Mouse (Mus musculus): ENCODE measurements at regions not wholly inside any gene's neighbourhood (a gene's known extent, or its start where the extent isn't known, plus 50 kb on each side); places are given as distances from the start of the nearest gene placed in this dataset.

GRCm38 (mm10) chr4:12492468-12492867 lies 320.7 kb upstream of the Fam92a start:
- Histone ChIP-seq H3K4me2 (replicated peaks) (no peak overlapping the region), H3K4me1 (replicated peaks; ENCODE audit: control insufficient read depth, insufficient read depth, low read length) (no peaks in the 10 kb centered on the region), H3K9ac (no peak overlapping the region), H3K27ac (no peak overlapping the region), H3K27me3 (ENCODE audit: control insufficient read depth, insufficient read depth, low read length) (no peaks in the 10 kb centered on the region), H3K9me3 (ENCODE audit: control insufficient read depth, low read length) (0 out of 2 replicates have a peak, but pooled peaks cover 3% of the 10 kb centered on the region), H3K4me3 (replicated peaks; ENCODE audit: low read length) (no peak overlapping the region), H3K36me3 (replicated peaks; ENCODE audit: control insufficient read depth, insufficient read depth) (no peaks in the 10 kb centered on the region)
- WGBS = 88% methylated on average over 2 of the region's 2 CpGs
- DNase-seq (ENCODE audit: low spot score) (no peak), ATAC-seq (ENCODE audit: low FRiP score) (no peak)

GRCm38 (mm10) chr4:12491306-12491705 lies 319.5 kb upstream of the Fam92a start:
- Histone ChIP-seq H3K4me2 (replicated peaks) (no peak overlapping the region), H3K4me3 (replicated peaks; ENCODE audit: low read length) (no peak overlapping the region), H3K36me3 (replicated peaks; ENCODE audit: control insufficient read depth, insufficient read depth) (no peaks in the 10 kb centered on the region), H3K27ac (no peak overlapping the region), H3K4me1 (replicated peaks; ENCODE audit: control insufficient read depth, insufficient read depth, low read length) (no peaks in the 10 kb centered on the region), H3K9ac (no peak overlapping the region), H3K27me3 (ENCODE audit: control insufficient read depth, insufficient read depth, low read length) (no peaks in the 10 kb centered on the region), H3K9me3 (ENCODE audit: control insufficient read depth, low read length) (0 out of 2 replicates have a peak, but pooled peaks cover 3% of the 10 kb centered on the region)
- DNase-seq (ENCODE audit: low spot score) (no peak), ATAC-seq (ENCODE audit: low FRiP score) (no peak)
- WGBS = 81% methylated on average over 6 of the region's 6 CpGs

- no peak overlapping the region for H3K9ac ChIP-seq
- WGBS = 79% methylated on average over 3 of the region's 3 CpGs
- no peak overlapping the region for H3K27ac ChIP-seq
- no peak for DNase-seq (ENCODE audit: low spot score)
- ATAC-seq (ENCODE audit: low FRiP score) = no peak
- H3K27me3 ChIP-seq (ENCODE audit: control insufficient read depth, insufficient read depth, low read length) = no peaks in the 10 kb centered on the region
- H3K4me2 ChIP-seq (replicated peaks) = no peak overlapping the region
- H3K36me3 ChIP-seq (replicated peaks; ENCODE audit: control insufficient read depth, insufficient read depth) = no peaks in the 10 kb centered on the region
- H3K4me3 ChIP-seq (replicated peaks; ENCODE audit: low read length) = no peak overlapping the region
- H3K9me3 ChIP-seq (ENCODE audit: control insufficient read depth, low read length) = 0 out of 2 replicates have a peak, but pooled peaks cover 3% of the 10 kb centered on the region
- H3K4me1 ChIP-seq (replicated peaks; ENCODE audit: control insufficient read depth, insufficient read depth, low read length) = no peaks in the 10 kb centered on the region
Observed at GRCm38 (mm10) chr4:12490066-12490465, 318.3 kb upstream of the Fam92a start.

GRCm38 (mm10) chr4:12489358-12489757 lies 317.5 kb upstream of the Fam92a start:
- DNase-seq (ENCODE audit: low spot score) = no peak
- WGBS = 72% methylated on average over 6 of the region's 6 CpGs
- Histone ChIP-seq H3K9ac (no peak overlapping the region), H3K4me3 (replicated peaks; ENCODE audit: low read length) (no peak overlapping the region), H3K9me3 (ENCODE audit: control insufficient read depth, low read length) (0 out of 2 replicates have a peak, but pooled peaks cover 3% of the 10 kb centered on the region), H3K36me3 (replicated peaks; ENCODE audit: control insufficient read depth, insufficient read depth) (no peaks in the 10 kb centered on the region), H3K27me3 (ENCODE audit: control insufficient read depth, insufficient read depth, low read length) (no peaks in the 10 kb centered on the region), H3K27ac (no peak overlapping the region), H3K4me1 (replicated peaks; ENCODE audit: control insufficient read depth, insufficient read depth, low read length) (no peaks in the 10 kb centered on the region), H3K4me2 (replicated peaks) (no peak overlapping the region)
- no peak for ATAC-seq (ENCODE audit: low FRiP score)

- Histone ChIP-seq H3K4me2 (replicated peaks) (no peak overlapping the region), H3K4me1 (replicated peaks; ENCODE audit: control insufficient read depth, insufficient read depth, low read length) (no peaks in the 10 kb centered on the region), H3K4me3 (replicated peaks; ENCODE audit: low read length) (no peak overlapping the region), H3K9me3 (ENCODE audit: control insufficient read depth, low read length) (no peaks in the 10 kb centered on the region), H3K27me3 (ENCODE audit: control insufficient read depth, insufficient read depth, low read length) (no peaks in the 10 kb centered on the region), H3K36me3 (replicated peaks; ENCODE audit: control insufficient read depth, insufficient read depth) (no peaks in the 10 kb centered on the region), H3K9ac (no peak overlapping the region), H3K27ac (no peak overlapping the region)
- DNase-seq (ENCODE audit: low spot score) (no peak), ATAC-seq (ENCODE audit: low FRiP score) (no peak)
- 55% methylated on average over 4 of the region's 4 CpGs for WGBS
Observed at GRCm38 (mm10) chr4:12481481-12481880, 309.7 kb upstream of the Fam92a start.

- no peak overlapping the region for H3K4me2 ChIP-seq (replicated peaks)
- no peak overlapping the region for H3K9ac ChIP-seq
- H3K27ac ChIP-seq = no peak overlapping the region
- H3K4me3 ChIP-seq (replicated peaks; ENCODE audit: low read length) = no peak overlapping the region
- DNase-seq (ENCODE audit: low spot score) = no peak
- H3K36me3 ChIP-seq (replicated peaks; ENCODE audit: control insufficient read depth, insufficient read depth) = no peaks in the 10 kb centered on the region
- 84% methylated on average over 7 of the region's 7 CpGs for WGBS
- H3K9me3 ChIP-seq (ENCODE audit: control insufficient read depth, low read length) = no peaks in the 10 kb centered on the region
- ATAC-seq (ENCODE audit: low FRiP score) = no peak
- peaks cover 7% of the 10 kb centered on the region; the same call in 1 of the 2 replicates for H3K4me1 ChIP-seq (replicated peaks; ENCODE audit: control insufficient read depth, insufficient read depth, low read length)
- H3K27me3 ChIP-seq (ENCODE audit: control insufficient read depth, insufficient read depth, low read length) = no peaks in the 10 kb centered on the region
Observed at GRCm38 (mm10) chr4:12476717-12477116, 304.9 kb upstream of the Fam92a start.

- Histone ChIP-seq H3K4me1 (replicated peaks; ENCODE audit: control insufficient read depth, insufficient read depth, low read length) (peaks cover 7% of the 10 kb centered on the region; the same call in 1 of the 2 replicates), H3K27me3 (ENCODE audit: control insufficient read depth, insufficient read depth, low read length) (no peaks in the 10 kb centered on the region), H3K9ac (no peak overlapping the region), H3K4me3 (replicated peaks; ENCODE audit: low read length) (no peak overlapping the region), H3K4me2 (replicated peaks) (no peak overlapping the region), H3K27ac (peak overlapping the region; percentile 28; the same call in 1 of the 2 replicates), H3K36me3 (replicated peaks; ENCODE audit: control insufficient read depth, insufficient read depth) (no peaks in the 10 kb centered on the region), H3K9me3 (ENCODE audit: control insufficient read depth, low read length) (no peaks in the 10 kb centered on the region)
- WGBS = 60% methylated on average over 4 of the region's 4 CpGs
- ATAC-seq (ENCODE audit: low FRiP score) (peak; percentile 68; the same call in 1 of the 2 replicates), DNase-seq (ENCODE audit: low spot score) (no peak)
Observed at GRCm38 (mm10) chr4:12474981-12475568, 303.3 kb upstream of the Fam92a start.

- H3K27me3 ChIP-seq (ENCODE audit: control insufficient read depth, insufficient read depth, low read length) = no peaks in the 10 kb centered on the region
- ATAC-seq (ENCODE audit: low FRiP score) (no peak), DNase-seq (ENCODE audit: low spot score) (no peak)
- H3K4me2 ChIP-seq (replicated peaks) = no peak overlapping the region
- H3K36me3 ChIP-seq (replicated peaks; ENCODE audit: control insufficient read depth, insufficient read depth) = no peaks in the 10 kb centered on the region
- no peak overlapping the region for H3K4me3 ChIP-seq (replicated peaks; ENCODE audit: low read length)
- 41% methylated on average over 1 of the region's 1 CpGs for WGBS
- no peak overlapping the region for H3K27ac ChIP-seq
- H3K4me1 ChIP-seq (replicated peaks; ENCODE audit: control insufficient read depth, insufficient read depth, low read length) = peaks cover 7% of the 10 kb centered on the region; the same call in 1 of the 2 replicates
- no peak overlapping the region for H3K9ac ChIP-seq
- no peaks in the 10 kb centered on the region for H3K9me3 ChIP-seq (ENCODE audit: control insufficient read depth, low read length)
Observed at GRCm38 (mm10) chr4:12474421-12474820, 302.6 kb upstream of the Fam92a start.

- Histone ChIP-seq H3K27ac (no peak overlapping the region), H3K36me3 (replicated peaks; ENCODE audit: control insufficient read depth, insufficient read depth) (no peaks in the 10 kb centered on the region), H3K4me2 (replicated peaks) (no peak overlapping the region), H3K9me3 (ENCODE audit: control insufficient read depth, low read length) (no peaks in the 10 kb centered on the region), H3K27me3 (ENCODE audit: control insufficient read depth, insufficient read depth, low read length) (no peaks in the 10 kb centered on the region), H3K9ac (no peak overlapping the region), H3K4me1 (replicated peaks; ENCODE audit: control insufficient read depth, insufficient read depth, low read length) (peaks cover 7% of the 10 kb centered on the region; the same call in 1 of the 2 replicates), H3K4me3 (replicated peaks; ENCODE audit: low read length) (no peak overlapping the region)
- ATAC-seq (ENCODE audit: low FRiP score) (no peak), DNase-seq (ENCODE audit: low spot score) (no peak)
- WGBS = 84% methylated on average over 2 of the region's 2 CpGs
Observed at GRCm38 (mm10) chr4:12461701-12462100, 289.9 kb upstream of the Fam92a start.

- Histone ChIP-seq H3K9me3 (ENCODE audit: control insufficient read depth, low read length) (no peaks in the 10 kb centered on the region), H3K36me3 (replicated peaks; ENCODE audit: control insufficient read depth, insufficient read depth) (no peaks in the 10 kb centered on the region), H3K27ac (no peak overlapping the region), H3K4me3 (replicated peaks; ENCODE audit: low read length) (no peak overlapping the region), H3K4me2 (replicated peaks) (no peak overlapping the region), H3K27me3 (ENCODE audit: control insufficient read depth, insufficient read depth, low read length) (no peaks in the 10 kb centered on the region), H3K4me1 (replicated peaks; ENCODE audit: control insufficient read depth, insufficient read depth, low read length) (peaks cover 7% of the 10 kb centered on the region; the same call in 1 of the 2 replicates), H3K9ac (no peak overlapping the region)
- DNase-seq (ENCODE audit: low spot score) = peak; percentile 44
- ATAC-seq (ENCODE audit: low FRiP score) = no peak
- 64% methylated on average over 4 of the region's 4 CpGs for WGBS
Observed at GRCm38 (mm10) chr4:12461251-12461650, 289.4 kb upstream of the Fam92a start.
